Mouse (Mus musculus) cerebellum, adult 11-12 months (tissue): ENCODE measurements around the gene Itpk1.
A peak's percentile ranks its signal among the peaks of the same experiment; 100 is the strongest.

Experiments
- DNase-seq: peaks from one replicate; pipeline ENCODE4 v3.0.0; 2022

Gene Itpk1

GRCm38 (mm10) chr12:102689773-102690563, 14.8 kb downstream of the Itpk1 start:
- DNase-seq = no peak

DNA sequence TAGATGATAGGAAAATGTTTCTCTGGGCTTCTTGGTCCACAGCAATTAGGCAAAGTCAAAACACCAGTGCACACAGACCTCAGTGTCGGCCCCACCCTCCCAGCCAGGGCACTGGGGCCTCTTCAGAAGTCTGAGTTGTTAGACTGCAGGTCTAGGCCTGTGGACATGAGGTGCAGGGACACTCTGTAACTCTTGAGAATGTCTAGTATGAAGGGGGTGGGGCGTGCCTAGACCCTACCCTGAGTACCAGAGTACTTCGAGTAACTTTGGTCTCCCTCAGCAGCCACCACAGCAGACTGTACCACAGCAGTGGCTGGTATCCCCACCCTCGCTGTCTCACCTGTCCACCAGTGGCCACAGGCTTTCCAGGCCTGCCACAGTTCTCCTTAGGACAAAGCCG, 18.4 kb downstream of the Itpk1 start:
- DNase-seq = no peak

DNA sequence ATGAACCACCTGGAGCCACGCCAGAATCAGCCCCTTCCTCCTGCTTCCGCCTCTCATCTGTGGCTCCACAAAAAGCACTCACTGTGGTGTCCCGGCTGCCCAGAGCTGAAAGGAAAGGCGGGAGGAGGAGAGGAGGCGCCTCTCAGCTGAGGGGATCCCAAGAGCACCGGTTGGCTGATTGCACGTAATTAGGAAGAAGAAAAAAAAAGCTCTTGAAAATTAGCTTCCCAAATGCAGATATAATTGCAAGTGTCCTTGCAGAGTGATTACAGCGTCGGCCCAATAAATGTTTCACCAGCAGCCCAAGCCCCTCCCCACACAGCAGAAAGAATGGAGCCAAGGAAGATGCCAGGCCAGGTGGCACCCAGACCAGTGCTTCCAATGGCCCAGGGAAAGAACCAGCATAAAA, 19.2 kb downstream of the Itpk1 start:
- DNase-seq = no peak

- DNase-seq = no peak
Observed at GRCm38 (mm10) chr12:102684720-102685386, 19.9 kb downstream of the Itpk1 start.

GRCm38 (mm10) chr12:102683979-102684378, 20.8 kb downstream of the Itpk1 start:
- no peak for DNase-seq

DNA sequence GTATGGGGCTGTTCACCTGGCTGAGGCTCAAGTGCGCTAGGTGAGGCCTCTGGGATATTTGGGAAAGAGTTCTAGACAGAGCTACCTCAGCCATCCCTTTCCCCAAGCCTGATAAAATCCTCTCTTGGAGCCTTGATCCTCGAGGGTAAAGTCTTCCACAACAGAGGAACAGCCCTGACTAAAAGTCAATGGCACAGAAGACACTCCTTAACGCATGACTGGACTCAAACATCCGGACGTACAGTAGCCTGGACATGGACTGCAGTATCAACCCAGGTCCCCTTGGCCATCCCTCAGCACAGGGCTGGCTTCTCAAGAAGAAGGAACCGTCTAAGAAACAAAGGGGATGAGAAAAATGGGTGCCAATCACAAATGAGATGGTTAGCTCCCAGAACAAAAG, 21.3 kb downstream of the Itpk1 start:
- DNase-seq = no peak

- DNase-seq = no peak
Observed at GRCm38 (mm10) chr12:102682722-102683299, 21.9 kb downstream of the Itpk1 start.

GRCm38 (mm10) chr12:102682085-102682484, 22.6 kb downstream of the Itpk1 start:
- DNase-seq = no peak

- DNase-seq = no peak
Observed at GRCm38 (mm10) chr12:102681590-102681989, 23.1 kb downstream of the Itpk1 start.

DNA sequence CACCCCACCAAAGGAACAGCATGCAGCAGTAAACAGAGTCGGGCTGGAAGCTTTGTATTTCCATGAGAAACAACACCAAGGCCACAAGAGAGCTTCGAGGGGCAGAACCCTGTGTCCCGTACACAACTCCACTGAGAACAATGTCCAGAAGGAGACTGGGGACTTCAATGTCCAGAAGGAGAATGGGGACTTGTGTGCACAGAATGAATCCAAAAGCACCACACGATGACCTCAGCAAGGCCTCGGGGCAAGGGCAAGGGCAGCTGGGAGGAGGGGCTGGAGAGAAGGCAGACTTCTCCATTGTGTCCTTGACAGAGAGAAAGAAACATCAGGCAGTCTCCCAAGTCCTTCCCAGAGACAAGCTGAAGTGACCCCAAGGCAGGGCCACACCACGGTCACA, 25.9 kb downstream of the Itpk1 start:
- no peak for DNase-seq

DNA sequence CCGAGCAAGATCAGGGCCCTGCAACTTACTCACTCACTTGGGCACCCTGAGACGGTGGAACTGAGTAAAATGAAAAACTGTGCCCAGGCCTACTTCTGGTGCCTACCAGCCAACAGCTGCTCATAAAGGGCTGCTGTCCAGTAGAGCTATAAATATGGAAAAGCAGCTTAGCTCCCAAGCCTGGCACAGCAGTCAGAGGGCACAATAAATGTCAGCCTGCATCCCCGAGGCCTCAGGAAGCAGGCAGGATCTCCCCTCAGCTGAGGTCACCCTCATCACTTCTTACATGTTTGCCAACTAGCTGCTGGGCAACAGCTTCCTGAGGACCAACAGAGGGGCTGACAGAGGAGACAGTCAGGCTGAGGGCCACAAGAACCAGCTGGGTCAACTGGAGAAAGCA, 27.6 kb downstream of the Itpk1 start:
- DNase-seq = no peak

DNA sequence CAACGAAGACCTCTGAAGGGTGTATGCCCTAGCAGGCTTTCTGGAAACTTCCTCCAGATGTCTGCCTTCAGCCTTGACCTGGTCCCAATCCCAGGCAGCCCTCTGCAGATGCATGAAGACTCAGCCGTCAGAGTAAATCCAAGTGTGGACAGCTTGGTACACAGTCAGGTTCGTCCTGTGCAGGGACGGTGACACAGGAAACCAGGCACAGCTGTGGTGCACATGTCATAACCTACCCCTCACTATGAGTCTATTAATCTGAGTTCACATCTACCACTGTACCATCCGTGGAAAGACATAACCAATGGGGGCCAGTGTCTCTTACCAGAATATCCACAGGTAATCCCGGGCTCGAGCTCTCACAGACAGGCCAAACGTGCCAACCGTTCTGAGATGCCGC, 30.2 kb downstream of the Itpk1 start:
- no peak for DNase-seq

- no peak for DNase-seq
Observed at GRCm38 (mm10) chr12:102674123-102674522, 30.6 kb downstream of the Itpk1 start.

GRCm38 (mm10) chr12:102672857-102673839, 31.6 kb downstream of the Itpk1 start:
- peak; percentile 75 for DNase-seq

DNA sequence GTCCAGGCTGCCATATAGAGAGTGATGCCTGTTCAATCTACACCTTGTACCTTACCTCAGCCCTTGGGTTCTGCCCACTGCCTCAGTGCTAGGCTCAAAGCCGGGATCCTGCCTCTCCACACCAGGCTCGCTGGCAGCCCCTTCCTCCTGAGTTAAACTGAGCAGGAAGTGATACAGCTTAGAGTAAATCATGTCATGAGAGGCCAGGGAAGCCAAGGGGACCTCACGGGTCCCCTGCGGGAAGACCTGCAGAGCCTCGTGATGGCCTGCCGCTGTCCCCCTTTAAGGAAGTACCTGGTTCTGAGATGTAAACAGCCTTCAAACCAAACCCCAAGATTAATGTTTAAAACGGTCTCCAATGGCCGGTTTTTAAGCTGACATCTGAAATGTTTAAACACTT, 32.6 kb downstream of the Itpk1 start:
- DNase-seq = no peak

- DNase-seq = no peak
Observed at GRCm38 (mm10) chr12:102670848-102671247, 33.9 kb downstream of the Itpk1 start.

- no peak for DNase-seq
Observed at GRCm38 (mm10) chr12:102665465-102666202, 39.1 kb downstream of the Itpk1 start.

- no peak for DNase-seq
Observed at GRCm38 (mm10) chr12:102664052-102664448, 40.7 kb downstream of the Itpk1 start.

- no peak for DNase-seq
Observed at GRCm38 (mm10) chr12:102663349-102664051, 41.2 kb downstream of the Itpk1 start.

DNA sequence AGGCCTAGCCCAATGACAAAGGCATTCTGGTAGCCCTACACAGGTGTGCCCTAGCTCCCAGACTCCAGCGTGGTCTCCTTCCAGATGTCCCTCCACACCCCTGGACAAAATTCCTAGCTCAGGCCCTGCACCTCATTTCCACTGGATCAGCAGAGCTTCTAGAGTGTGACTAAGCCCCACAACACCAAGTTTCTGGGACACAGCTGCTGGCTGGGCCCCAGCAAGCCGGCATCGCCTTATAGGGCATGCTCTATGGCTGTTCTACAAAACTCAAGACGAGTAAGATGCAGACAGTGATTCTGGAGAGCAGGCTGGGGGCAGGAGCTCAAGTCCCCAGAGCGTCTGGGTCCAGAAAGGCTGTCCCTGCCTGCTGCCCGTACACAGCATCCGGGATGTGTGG, 43.0 kb downstream of the Itpk1 start:
- no peak for DNase-seq

DNA sequence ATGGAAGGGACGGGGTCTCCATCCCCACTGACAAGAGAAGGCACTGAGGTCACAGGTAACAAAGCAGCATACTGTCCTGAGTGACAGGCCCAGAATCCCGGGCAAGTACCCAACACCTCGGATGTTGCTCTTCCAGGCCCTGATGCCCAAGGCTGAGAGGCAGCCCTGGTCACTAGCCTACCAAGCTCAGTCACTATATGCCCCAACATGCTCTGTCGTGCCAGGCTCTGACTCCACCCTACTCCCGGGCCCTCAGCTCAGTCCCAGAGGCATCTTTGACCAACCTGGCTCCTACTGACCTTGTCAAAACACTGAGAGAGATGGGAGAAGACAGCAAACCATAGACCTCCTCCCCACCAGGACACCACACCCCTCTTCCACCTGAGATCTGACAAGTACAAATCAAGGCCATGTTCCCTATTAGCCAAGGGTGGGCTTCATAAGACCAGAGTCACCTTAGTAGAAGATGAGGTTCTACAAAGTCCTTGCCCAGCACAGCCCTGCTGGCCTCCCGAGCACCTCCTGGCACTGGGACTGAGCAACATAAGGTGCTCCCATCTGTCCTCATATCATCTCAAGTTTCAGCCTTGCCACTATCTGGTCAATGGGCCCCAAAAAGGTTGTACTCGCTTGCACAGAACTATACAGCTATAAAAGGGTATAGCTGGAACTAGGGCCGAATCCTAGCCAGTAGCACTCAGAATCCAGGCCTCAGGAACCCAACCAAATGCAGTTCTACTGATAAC, 43.7 kb downstream of the Itpk1 start:
- peak; percentile 90 for DNase-seq
